Mouse (Mus musculus): ENCODE data around the gene Zfp354b.

DNA sequence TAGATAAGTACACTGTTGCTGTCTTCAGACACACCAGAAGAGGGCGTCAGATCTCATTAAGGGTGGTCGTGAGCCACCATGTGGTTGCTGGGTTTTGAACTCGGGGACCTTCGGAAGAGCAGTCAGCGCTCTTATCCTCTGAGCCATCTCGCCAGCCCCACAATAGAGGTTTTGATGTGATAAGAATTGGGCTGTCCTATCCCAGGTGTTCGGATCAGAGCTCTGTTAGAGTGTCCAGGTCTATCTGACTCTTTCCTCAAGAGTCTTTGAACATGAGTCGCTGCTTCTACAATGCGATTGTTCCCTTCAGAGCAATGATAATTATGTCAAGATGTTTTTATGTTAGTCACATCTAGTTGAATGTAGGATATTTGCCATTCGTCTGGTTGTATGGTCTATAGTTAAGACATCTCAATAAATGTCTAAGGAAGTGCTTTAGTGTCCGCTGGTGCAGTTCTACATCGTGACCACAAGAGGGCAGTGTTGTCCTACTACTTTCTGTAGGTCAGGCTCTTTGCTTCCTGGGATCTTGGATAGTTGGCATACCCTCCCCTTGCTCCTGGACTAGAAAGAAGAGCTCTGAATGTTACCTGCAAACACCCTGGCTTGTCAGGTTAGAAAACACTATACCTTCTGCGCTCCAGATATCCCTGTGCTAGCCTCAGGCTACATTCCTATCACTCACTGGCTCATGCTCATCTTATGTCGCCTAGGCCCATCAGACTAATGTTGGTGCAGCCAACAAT lies 8.4 kb upstream of the Zfp354b start:
- TF ChIP-seq CTCF (IDR thresholded peaks at IDR 0.05; ENCODE audit: control insufficient read depth, insufficient read depth, insufficient replicate concordance, low read depth, low read length) (peak; percentile 55; the same call in 1 of the 2 replicates), POLR2A (IDR thresholded peaks at IDR 0.05; ENCODE audit: control insufficient read depth, low read depth, low read length) (no peak)
